Mouse (Mus musculus): Measurements from ENCODE around the gene Gm27179.
"Not testable (repeated sequence)": the region's sequence is repeated elsewhere in the genome, so short reads cannot be mapped to it uniquely, and the experiment has no call there.

Gene Gm27179

DNA sequence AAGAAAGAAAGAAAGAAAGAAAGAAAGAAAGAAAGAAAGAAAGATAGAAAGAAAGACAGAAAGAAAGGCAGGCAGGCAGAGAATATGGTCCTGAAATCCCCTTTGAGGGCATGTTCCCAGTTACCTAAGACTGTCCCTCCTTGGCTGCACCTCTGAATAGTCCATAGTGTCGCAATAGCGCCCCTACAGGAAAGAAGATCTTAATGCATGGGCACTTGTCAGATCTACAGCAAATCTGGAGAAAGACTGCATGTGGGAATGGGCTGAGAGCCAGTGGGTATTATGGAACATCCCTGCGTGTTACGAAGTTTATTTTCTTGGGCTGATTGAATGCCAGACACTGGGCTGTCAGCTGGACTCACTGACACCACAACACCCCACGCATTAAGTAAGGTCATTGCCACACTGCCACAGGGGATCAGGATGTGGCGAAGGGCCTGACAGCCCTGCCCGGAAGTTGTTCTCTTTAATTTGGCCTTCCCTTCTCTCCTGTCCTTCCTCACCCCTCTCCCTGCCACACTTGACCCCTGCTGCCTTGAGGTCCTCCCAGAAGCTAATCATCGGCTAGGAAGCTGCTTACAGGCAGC is 42.1 kb downstream of the Gm27179 start:
- DNase-seq: not testable (repeated sequence)

DNA sequence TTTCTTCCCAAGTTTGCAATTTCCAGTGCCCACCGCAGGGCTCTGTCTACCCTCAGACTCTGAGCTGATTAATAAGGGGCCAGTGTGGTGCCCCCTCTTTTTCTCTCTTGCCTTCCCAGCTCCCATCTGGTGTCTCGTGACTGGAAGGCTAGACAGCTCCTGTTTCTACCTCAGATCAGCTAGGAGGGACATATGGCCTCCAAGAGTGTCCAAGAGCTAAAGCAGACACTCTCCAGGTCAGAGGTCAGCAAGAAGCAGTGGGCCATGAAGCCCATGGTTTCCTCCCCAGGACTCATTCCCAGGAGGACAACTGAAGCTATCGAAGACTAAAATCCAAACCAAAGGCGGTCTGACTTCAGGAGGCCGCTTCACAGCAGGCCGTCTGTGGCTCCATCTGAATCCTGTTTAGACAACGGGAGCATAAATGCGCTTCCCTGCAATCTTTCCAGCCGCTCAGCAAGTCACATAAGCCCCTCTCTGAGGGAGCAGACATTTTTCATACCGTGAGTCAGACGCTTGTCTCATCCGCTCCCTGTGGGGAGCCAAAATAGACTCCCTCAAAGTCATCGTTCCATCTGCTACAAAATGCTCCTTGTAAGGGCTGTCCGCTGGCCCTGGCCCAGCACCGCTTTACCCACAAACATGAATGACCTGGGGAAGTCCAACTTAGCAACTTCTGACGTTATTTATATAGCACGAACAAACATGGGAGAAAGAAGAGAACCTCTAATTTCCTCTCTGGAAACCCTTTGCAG is 44.6 kb downstream of the Gm27179 start:
- DNase-seq: not testable (repeated sequence)

DNA sequence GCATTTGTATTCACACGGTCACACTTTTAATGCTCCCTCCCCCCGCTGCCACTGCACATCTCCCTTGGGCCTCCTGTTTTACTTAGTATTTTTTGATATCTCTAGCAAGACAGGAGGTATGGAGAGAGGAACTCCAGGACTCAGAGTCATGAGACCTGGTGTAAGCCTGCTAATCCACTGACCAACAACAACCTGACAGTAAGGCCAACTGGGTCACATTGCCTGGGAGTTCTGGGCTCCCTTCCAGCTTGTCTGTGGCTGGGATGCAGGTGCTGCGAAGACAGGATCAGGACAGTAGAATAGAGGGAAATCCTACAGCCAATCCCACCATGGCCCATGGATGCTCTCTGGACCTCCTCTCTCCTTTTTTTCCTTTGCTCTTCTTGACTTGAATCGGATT is 47.9 kb downstream of the Gm27179 start:
- not testable (repeated sequence) for DNase-seq

Measured in kidney, adult 11 months (tissue).